Mouse (Mus musculus) neural tube, embryonic 13.5 days (tissue): ENCODE measurements around the gene Srgn. TPM values are rescaled to one million over a fixed set of nuclear protein-coding genes. Genes with fewer than 3 reads are reported as not detected.

ENCODE experiments used
- ATAC-seq: fragments of 200-750 bp; cut with Nextera tagmentation; 2 replicates; pipeline ENCODE4 v1.8.0; 2017; ENCODE audit warnings: low read depth, mild to moderate bottlenecking, moderate TSS enrichment, moderate library complexity
- H3K27ac ChIP-seq: fragments of 300-500 bp; sonication (generic); replicated peaks from 2 replicates; pipeline ENCODE4 v1.5.1; 2015; ENCODE audit warnings: moderate library complexity, mild to moderate bottlenecking, inconsistent platforms
- H3K27me3 ChIP-seq: fragments of 300-500 bp; sonication (generic); 2 replicates; pipeline ENCODE4 v1.6.1; 2015; ENCODE audit warnings: mild to moderate bottlenecking, inconsistent platforms
- H3K36me3 ChIP-seq: fragments of 300-500 bp; sonication (generic); 2 replicates; pipeline ENCODE4 v1.6.1; 2015; ENCODE audit warnings: mild to moderate bottlenecking, inconsistent platforms
- H3K4me1 ChIP-seq: fragments of 300-500 bp; sonication (generic); replicated peaks from 2 replicates; pipeline ENCODE4 v1.6.1; 2015; ENCODE audit warnings: inconsistent platforms
- H3K4me2 ChIP-seq: fragments of 300-500 bp; sonication (generic); 2 replicates; pipeline ENCODE4 v1.6.1; 2015; ENCODE audit warnings: inconsistent platforms, mild to moderate bottlenecking, moderate library complexity
- H3K4me3 ChIP-seq: fragments of 300-500 bp; sonication (generic); 2 replicates; pipeline ENCODE4 v1.5.1; 2015; ENCODE audit warnings: mild to moderate bottlenecking, inconsistent platforms
- H3K9ac ChIP-seq: fragments of 300-500 bp; sonication (generic); 2 replicates; pipeline ENCODE4 v1.6.1; 2015; ENCODE audit warnings: moderate library complexity, mild to moderate bottlenecking, inconsistent platforms
- H3K9me3 ChIP-seq: fragments of 300-500 bp; sonication (generic); 2 replicates; pipeline ENCODE4 v1.6.1; 2016; ENCODE audit warnings: inconsistent platforms
- WGBS: fragments of 180-500 bp; shearing (Covaris S2); methylation state at CpG from one replicate; pipeline ENCODE4 v1.1.7; 2015; 5-methylcytosine and 5-hydroxymethylcytosine counted together
- polyA plus RNA-seq: library from polyadenylated mRNA; unstranded; fragments of >200 nt; fragmentation: Nextera tagmentation; extraction: Ambion mirVana; gene quantifications from 2 replicates; pipeline ENCODE4 v1.2.1, GENCODE M21; 2015

Srgn gene
- polyA plus RNA-seq, 1 experiment from 2014 or later, result 8.3 TPM

GRCm38 (mm10) chr10:62512855-62513254 is 14.4 kb downstream of the Srgn start:
- Histone ChIP-seq H3K4me2 (no peak overlapping the region), H3K9ac (no peak overlapping the region), H3K27ac (no peak overlapping the region), H3K4me3 (no peak overlapping the region), H3K9me3 (no peaks in the 10 kb centered on the region), H3K36me3 (no peaks in the 10 kb centered on the region), H3K4me1 (0 out of 2 replicates have a peak, but pooled peaks cover 6% of the 10 kb centered on the region), H3K27me3 (peaks cover 10% of the 10 kb centered on the region)
- 91% methylated on average over 4 of the region's 4 CpGs for WGBS
- no peak for ATAC-seq

GRCm38 (mm10) chr10:62511528-62511927 is 15.7 kb downstream of the Srgn start:
- Histone ChIP-seq H3K4me2 (no peak overlapping the region), H3K27ac (no peak overlapping the region), H3K36me3 (no peaks in the 10 kb centered on the region), H3K27me3 (peaks cover 21% of the 10 kb centered on the region), H3K4me3 (no peak overlapping the region), H3K4me1 (0 out of 2 replicates have a peak, but pooled peaks cover 6% of the 10 kb centered on the region), H3K9ac (no peak overlapping the region), H3K9me3 (no peaks in the 10 kb centered on the region)
- WGBS, result 77% methylated on average over 6 of the region's 6 CpGs
- ATAC-seq, result no peak

- Histone ChIP-seq H3K4me1 (0 out of 2 replicates have a peak, but pooled peaks cover 6% of the 10 kb centered on the region), H3K36me3 (no peaks in the 10 kb centered on the region), H3K27me3 (peaks cover 21% of the 10 kb centered on the region), H3K9ac (no peak overlapping the region), H3K27ac (no peak overlapping the region), H3K4me2 (no peak overlapping the region), H3K9me3 (no peaks in the 10 kb centered on the region), H3K4me3 (no peak overlapping the region)
- ATAC-seq, result no peak
- WGBS, result 68% methylated on average over 11 of the region's 11 CpGs
Measured at GRCm38 (mm10) chr10:62509032-62509656, 18.1 kb downstream of the Srgn start.

- H3K27me3 ChIP-seq, result peaks cover 21% of the 10 kb centered on the region
- H3K27ac ChIP-seq, result no peak overlapping the region
- H3K36me3 ChIP-seq, result no peaks in the 10 kb centered on the region
- no peak for ATAC-seq
- no peaks in the 10 kb centered on the region for H3K9me3 ChIP-seq
- peak overlapping the region; percentile 25 for H3K4me3 ChIP-seq
- 0 out of 2 replicates have a peak, but pooled peaks cover 6% of the 10 kb centered on the region for H3K4me1 ChIP-seq
- 11% methylated on average over 11 of the region's 11 CpGs for WGBS
- H3K4me2 ChIP-seq, result peak overlapping the region; percentile 48
- peak overlapping the region; percentile 39; the same call in 1 of the 2 replicates for H3K9ac ChIP-seq
Measured at GRCm38 (mm10) chr10:62508459-62508858, 18.8 kb downstream of the Srgn start.

GRCm38 (mm10) chr10:62507591-62508308 is 19.5 kb downstream of the Srgn start:
- 0 out of 2 replicates have a peak, but pooled peaks cover 6% of the 10 kb centered on the region for H3K4me1 ChIP-seq
- no peaks in the 10 kb centered on the region for H3K36me3 ChIP-seq
- no peak overlapping the region for H3K27ac ChIP-seq
- no peaks in the 10 kb centered on the region for H3K9me3 ChIP-seq
- peak overlapping the region; percentile 48 for H3K4me2 ChIP-seq
- peak overlapping the region; percentile 25 for H3K4me3 ChIP-seq
- 17% methylated on average over 18 of the region's 18 CpGs for WGBS
- H3K27me3 ChIP-seq, result peaks cover 21% of the 10 kb centered on the region
- ATAC-seq, result no peak
- H3K9ac ChIP-seq, result no peak overlapping the region

- no peak overlapping the region for H3K9ac ChIP-seq
- H3K9me3 ChIP-seq, result no peaks in the 10 kb centered on the region
- H3K4me1 ChIP-seq, result 0 out of 2 replicates have a peak, but pooled peaks cover 6% of the 10 kb centered on the region
- no peak overlapping the region for H3K4me3 ChIP-seq
- H3K27me3 ChIP-seq, result peaks cover 21% of the 10 kb centered on the region
- no peaks in the 10 kb centered on the region for H3K36me3 ChIP-seq
- H3K27ac ChIP-seq, result no peak overlapping the region
- no peak overlapping the region for H3K4me2 ChIP-seq
- no peak for ATAC-seq
- 91% methylated on average over 4 of the region's 4 CpGs for WGBS
Measured at GRCm38 (mm10) chr10:62507071-62507470, 20.2 kb downstream of the Srgn start.

GRCm38 (mm10) chr10:62506019-62506556 is 21.2 kb downstream of the Srgn start:
- Histone ChIP-seq H3K36me3 (no peaks in the 10 kb centered on the region), H3K27ac (no peak overlapping the region), H3K4me3 (no peak overlapping the region), H3K27me3 (peaks cover 21% of the 10 kb centered on the region), H3K9ac (no peak overlapping the region), H3K9me3 (no peaks in the 10 kb centered on the region), H3K4me1 (0 out of 2 replicates have a peak, but pooled peaks cover 6% of the 10 kb centered on the region), H3K4me2 (no peak overlapping the region)
- no peak for ATAC-seq
- 85% methylated on average over 17 of the region's 17 CpGs for WGBS

- Histone ChIP-seq H3K27me3 (peaks cover 21% of the 10 kb centered on the region), H3K4me1 (0 out of 2 replicates have a peak, but pooled peaks cover 6% of the 10 kb centered on the region), H3K9me3 (no peaks in the 10 kb centered on the region), H3K27ac (no peak overlapping the region), H3K4me3 (no peak overlapping the region), H3K9ac (no peak overlapping the region), H3K36me3 (no peaks in the 10 kb centered on the region), H3K4me2 (no peak overlapping the region)
- 83% methylated on average over 9 of the region's 9 CpGs for whole genome bisulfite sequencing
- no peak for ATAC-seq
Measured at GRCm38 (mm10) chr10:62505224-62505983, 21.8 kb downstream of the Srgn start.

GRCm38 (mm10) chr10:62503836-62504628 is 23.2 kb downstream of the Srgn start:
- no peak overlapping the region for H3K27ac ChIP-seq
- H3K9me3 ChIP-seq, result no peaks in the 10 kb centered on the region
- ATAC-seq, result no peak
- no peak overlapping the region for H3K4me2 ChIP-seq
- WGBS, result 67% methylated on average over 12 of the region's 12 CpGs
- no peaks in the 10 kb centered on the region for H3K36me3 ChIP-seq
- H3K4me1 ChIP-seq, result 0 out of 2 replicates have a peak, but pooled peaks cover 6% of the 10 kb centered on the region
- no peak overlapping the region for H3K9ac ChIP-seq
- H3K27me3 ChIP-seq, result peaks cover 15% of the 10 kb centered on the region
- no peak overlapping the region for H3K4me3 ChIP-seq

GRCm38 (mm10) chr10:62503353-62503752 is 23.9 kb downstream of the Srgn start:
- Histone ChIP-seq H3K4me2 (no peak overlapping the region), H3K9me3 (no peaks in the 10 kb centered on the region), H3K36me3 (no peaks in the 10 kb centered on the region), H3K27ac (no peak overlapping the region), H3K9ac (no peak overlapping the region), H3K27me3 (peaks cover 14% of the 10 kb centered on the region), H3K4me3 (no peak overlapping the region), H3K4me1 (0 out of 2 replicates have a peak, but pooled peaks cover 4% of the 10 kb centered on the region)
- WGBS, result 81% methylated on average over 4 of the region's 4 CpGs
- ATAC-seq, result no peak

GRCm38 (mm10) chr10:62501951-62502350 is 25.3 kb downstream of the Srgn start:
- 78% methylated on average over 7 of the region's 7 CpGs for WGBS

More at GRCm38 (mm10) chr10:62501951-62502350, 25.3 kb downstream of the Srgn start:
- peaks cover 2% of the 10 kb centered on the region; the same call in 1 of the 2 replicates for H3K27me3 ChIP-seq
- no peaks in the 10 kb centered on the region for H3K36me3 ChIP-seq
- no peak overlapping the region for H3K27ac ChIP-seq
- H3K4me1 ChIP-seq, result no peaks in the 10 kb centered on the region
- no peak overlapping the region for H3K9ac ChIP-seq
- no peak overlapping the region for H3K4me2 ChIP-seq
- H3K4me3 ChIP-seq, result no peak overlapping the region
- no peak for ATAC-seq
- no peaks in the 10 kb centered on the region for H3K9me3 ChIP-seq
